Mouse (Mus musculus): ENCODE data around the gene Ucp2.

DNA sequence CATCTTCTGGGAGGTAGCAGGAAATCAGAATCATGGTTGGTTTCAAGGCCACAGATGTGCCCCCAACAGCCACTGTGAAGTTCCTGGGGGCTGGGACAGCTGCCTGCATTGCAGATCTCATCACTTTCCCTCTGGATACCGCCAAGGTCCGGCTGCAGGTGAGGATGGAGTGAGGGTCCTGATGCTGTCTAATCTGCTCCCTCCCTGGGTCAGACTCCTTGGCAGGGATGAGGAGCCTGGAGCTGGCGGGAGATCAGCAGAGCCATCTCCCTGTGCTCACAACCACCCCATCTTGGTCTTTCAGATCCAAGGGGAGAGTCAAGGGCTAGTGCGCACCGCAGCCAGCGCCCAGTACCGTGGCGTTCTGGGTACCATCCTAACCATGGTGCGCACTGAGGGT is 3.7 kb downstream of the Ucp2 start:
- no peak for TF ChIP-seq CTCF (IDR thresholded peaks at IDR 0.05; ENCODE audit: borderline replicate concordance, control insufficient read depth, extremely low read depth, insufficient read depth, low read length, poor library complexity)
- TF ChIP-seq POLR2A (IDR thresholded peaks at IDR 0.05; ENCODE audit: control insufficient read depth, extremely low read depth, insufficient read depth, low read length, poor library complexity), result no peak

Data from thymus, adult 2 months (tissue).